ENCODE assay signal across 8 mouse cellular contexts in genomic region chr14:8935121-8935520, GRCm38 (mm10).
DNase-seq lines count a peak whose midpoint lies in the region; ATAC-seq and TF ChIP-seq lines count a peak whose summit lies in the region.
"Had no signal": no experiment of that assay in that cellular context is flagged by ENCODE, and none has a peak within 500 bp of the region (broad histone marks: within the 10 kb centered on the region; RNA-seq: fewer than 3 reads in every experiment).

No protein-coding gene starts in this region.

- POLR2A ChIA-PET in Patski (lab: Charles Lee): no interaction called here

- no peak for TF ChIP-seq POLR2A in cortical plate, adult 2 months (IDR thresholded peaks at IDR 0.05; ENCODE audit: extremely low read depth, insufficient read depth, low read length)

- H3K4me1 ChIP-seq in kidney, embryonic 15.5 days: peaks cover 3% of the 10 kb centered on the region; the same call in 1 of the 2 replicates
- H3K4me1 ChIP-seq in cortical plate, adult 2 months (ENCODE audit: control insufficient read depth, insufficient read depth, low read length): no peaks in the 10 kb centered on the region
- no peaks in the 10 kb centered on the region for H3K4me1 ChIP-seq in hindbrain, embryonic 16.5 days (ENCODE audit: control insufficient read depth, insufficient read depth, low read depth, low read length)
- H3K4me1 ChIP-seq in stomach, postnatal 0 days (replicated peaks; ENCODE audit: control insufficient read depth, insufficient read depth): no peaks in the 10 kb centered on the region
- H3K4me1 ChIP-seq: liver, embryonic 13.5 days had no signal

- H3K9ac ChIP-seq in kidney, embryonic 15.5 days: no peak overlapping the region
- no peak overlapping the region for H3K9ac ChIP-seq in hindbrain, embryonic 16.5 days (ENCODE audit: low read depth, low read length)
- H3K9ac ChIP-seq in stomach, postnatal 0 days (ENCODE audit: low read length): no peak overlapping the region
- H3K9ac ChIP-seq: liver, embryonic 13.5 days had no signal

- intact Hi-C loops in left cerebral cortex, postnatal 36 days (cut with DNase I): loop anchor here (10.0 kb wide), 1 partner anchor 470 kb away; no protein-coding TSS in a partner anchor

- H3K9me3 ChIP-seq in kidney, embryonic 15.5 days (replicated peaks): no peaks in the 10 kb centered on the region
- H3K9me3 ChIP-seq in hindbrain, embryonic 16.5 days (ENCODE audit: control insufficient read depth, low read length): no peaks in the 10 kb centered on the region
- H3K9me3 ChIP-seq in stomach, postnatal 0 days (ENCODE audit: control insufficient read depth, low read length): no peaks in the 10 kb centered on the region
- H3K9me3 ChIP-seq: liver, embryonic 13.5 days had no signal

- WGBS in kidney, embryonic 15.5 days: 23% methylated on average over 5 of the region's 5 CpGs
- 23% methylated on average over 5 of the region's 5 CpGs for WGBS in hindbrain, embryonic 16.5 days
- WGBS in stomach, postnatal 0 days: 19% methylated on average over 5 of the region's 5 CpGs

- H3K27me3 ChIP-seq in kidney, embryonic 15.5 days: no peaks in the 10 kb centered on the region
- H3K27me3 ChIP-seq in Patski: no peaks in the 10 kb centered on the region
- no peaks in the 10 kb centered on the region for H3K27me3 ChIP-seq in hindbrain, embryonic 16.5 days (replicated peaks; ENCODE audit: control insufficient read depth, insufficient read depth, low read length)
- no peaks in the 10 kb centered on the region for H3K27me3 ChIP-seq in stomach, postnatal 0 days (ENCODE audit: control insufficient read depth, insufficient read depth, low read length)
- H3K27me3 ChIP-seq: liver, embryonic 13.5 days had no signal

- no peak for TF ChIP-seq EP300 in stomach, postnatal 0 days (optimal IDR thresholded peaks at IDR 0.05)

- no peak overlapping the region for H3K4me2 ChIP-seq in kidney, embryonic 15.5 days
- no peak overlapping the region for H3K4me2 ChIP-seq in hindbrain, embryonic 16.5 days (ENCODE audit: low read length)
- H3K4me2 ChIP-seq in stomach, postnatal 0 days (replicated peaks; ENCODE audit: low read depth): no peak overlapping the region
- H3K4me2 ChIP-seq: liver, embryonic 13.5 days had no signal

- CTCF ChIA-PET in Patski (lab: Charles Lee): no interaction called here

- DNase-seq in kidney, adult 8-10 months: peak; percentile 3 to 37
- DNase-seq in Patski (ENCODE audit: low read depth, low spot score): no peak
- DNase-seq in left cerebral cortex, postnatal 36 days (ENCODE audit: low spot score in 2 of 2): peak; percentile 26 to 39
- peak; percentile 38 for DNase-seq in stomach, postnatal 0 days (ENCODE audit: low spot score)
- DNase-seq: liver, embryonic 13.5 days had no signal

- no peaks in the 10 kb centered on the region for H3K36me3 ChIP-seq in kidney, embryonic 15.5 days
- H3K36me3 ChIP-seq in hindbrain, embryonic 16.5 days (ENCODE audit: control insufficient read depth, insufficient read depth, low read length): no peaks in the 10 kb centered on the region
- H3K36me3 ChIP-seq in stomach, postnatal 0 days (ENCODE audit: control insufficient read depth, insufficient read depth, low read length): no peaks in the 10 kb centered on the region
- H3K36me3 ChIP-seq: liver, embryonic 13.5 days had no signal

- TF ChIP-seq CTCF in Patski (IDR thresholded peaks at IDR 0.05): peak; percentile 40
- peak; percentile 35; the same call in 1 of the 2 replicates for TF ChIP-seq CTCF in cortical plate, adult 2 months (IDR thresholded peaks at IDR 0.05; ENCODE audit: extremely low read depth, insufficient read depth, low read length)
- peak; percentile 76 for TF ChIP-seq CTCF in stomach, postnatal 0 days (IDR thresholded peaks at IDR 0.05; ENCODE audit: low read depth)

- ATAC-seq in kidney, embryonic 15.5 days (replicated peaks; ENCODE audit: low FRiP score): no peak; the same call in 1 of the 2 replicates
- no peak for ATAC-seq in Patski
- ATAC-seq in hindbrain, embryonic 16.5 days: 0 out of 2 replicates have a peak, but pooled peaks have one; percentile 11
- no peak for ATAC-seq in stomach, postnatal 0 days (ENCODE audit: low FRiP score, low TSS enrichment)

- H3K27ac ChIP-seq in kidney, embryonic 15.5 days: no peak overlapping the region
- H3K27ac ChIP-seq in cortical plate, adult 2 months (ENCODE audit: insufficient read depth, low read length): no peak overlapping the region
- no peak overlapping the region for H3K27ac ChIP-seq in hindbrain, embryonic 16.5 days (ENCODE audit: low read depth, low read length)
- H3K27ac ChIP-seq in stomach, postnatal 0 days (replicated peaks): no peak overlapping the region
- H3K27ac ChIP-seq: liver, embryonic 13.5 days had no signal

- H3K4me3 ChIP-seq in kidney, embryonic 15.5 days (replicated peaks): no peak overlapping the region
- no peak overlapping the region for H3K4me3 ChIP-seq in cortical plate, adult 2 months (ENCODE audit: insufficient read depth, low read length)
- no peak overlapping the region for H3K4me3 ChIP-seq in hindbrain, embryonic 16.5 days (ENCODE audit: low read length)
- no peak overlapping the region for H3K4me3 ChIP-seq in stomach, postnatal 0 days (ENCODE audit: low read depth, low read length)
- H3K4me3 ChIP-seq: liver, embryonic 13.5 days had no signal

- in situ Hi-C loops in Patski (cut with MboI; ENCODE audit: low pct_unique_long_range_greater_than_20kb): no loop called here
